Mouse (Mus musculus) hematopoietic stem cell, adult 5-6 weeks (primary cell): ENCODE data around the gene Nrsn2. TPM values are rescaled to one million over a fixed set of nuclear protein-coding genes. Genes with fewer than 3 reads are reported as not detected.

Source experiments
- ATAC-seq, 2 experiments: fragments of 125-278 bp in 1 of 2; replicated peaks in 1 of 2; 2 replicates each; pipeline ENCODE4 v1.8.0; 2016 to 2017; ENCODE audit warnings: inconsistent platforms in 2 of 2, mild to moderate bottlenecking in 2 of 2, moderate number of reproducible peaks in 2 of 2, low read depth in 1 of 2, moderate TSS enrichment in 1 of 2; ENCODE audit not compliant: low FRiP score in 2 of 2, poor library complexity in 2 of 2, severe bottlenecking in 2 of 2, insufficient read depth in 1 of 2, low TSS enrichment in 1 of 2
- total RNA-seq: library from RNA; stranded (forward); fragments of 172-1452, 232-1000 nt; gene quantifications from 2 replicates; pipeline ENCODE4 v1.2.3, GENCODE M21; 2017

The Nrsn2 gene
- total RNA-seq, 1 experiment from 2014 or later: not detected

GRCm38 (mm10) chr2:152330858-152331423, 45.5 kb downstream of the Nrsn2 start:
- ATAC-seq: no peak

GRCm38 (mm10) chr2:152327980-152328379, 48.5 kb downstream of the Nrsn2 start:
- ATAC-seq: no peak

GRCm38 (mm10) chr2:152326654-152327053, 49.8 kb downstream of the Nrsn2 start:
- ATAC-seq: no peak

- ATAC-seq: no peak
These were observed 50.3 kb downstream of the Nrsn2 start for GRCm38 (mm10) chr2:152326157-152326556.

- ATAC-seq: no peak
These were observed 51.6 kb downstream of the Nrsn2 start for GRCm38 (mm10) chr2:152324842-152325241.

- ATAC-seq: no peak
These were observed 52.5 kb downstream of the Nrsn2 start for GRCm38 (mm10) chr2:152323971-152324370.

- ATAC-seq: no peak
These were observed 54.2 kb downstream of the Nrsn2 start for GRCm38 (mm10) chr2:152322198-152322597.

GRCm38 (mm10) chr2:152321558-152321957, 54.9 kb downstream of the Nrsn2 start:
- ATAC-seq: no peak

Other genes with a start within 250 kb of the Nrsn2 start
- 4.3 and 10.6 TPM in 2 replicates for gene Tcf15, start 233.1 kb downstream of the Nrsn2 start, total RNA-seq
- 138 and 169 TPM in 2 replicates for gene Csnk2a1, start 149.8 kb downstream of the Nrsn2 start, total RNA-seq
- gene Tbc1d20, start 82.8 kb downstream of the Nrsn2 start, total RNA-seq: 26.0 and 28.6 TPM in 2 replicates
- 63.9 and 70.2 TPM in 2 replicates for gene Rbck1, start 44.0 kb downstream of the Nrsn2 start, total RNA-seq
- 1.7 and 3.0 TPM in 2 replicates for gene Trib3, start 32.6 kb downstream of the Nrsn2 start, total RNA-seq
- 1.9 and 3.9 TPM in 2 replicates for gene Sox12, start 21.4 kb upstream of the Nrsn2 start, total RNA-seq
- 5.8 and 5.9 TPM in 2 replicates for gene Zcchc3, start 38.4 kb upstream of the Nrsn2 start, total RNA-seq
- gene 6820408C15Rik, start 38.9 kb upstream of the Nrsn2 start, total RNA-seq: not detected in 2 replicates
- gene Defb23, start 88.0 kb upstream of the Nrsn2 start, total RNA-seq: not detected in 2 replicates
- gene Defb20, start 100.4 kb upstream of the Nrsn2 start, total RNA-seq: not detected in 2 replicates
- not detected in 2 replicates for gene Defb22, start 113.5 kb upstream of the Nrsn2 start, total RNA-seq
- gene Defb26, start 135.1 kb upstream of the Nrsn2 start, total RNA-seq: not detected in 2 replicates
- gene Defb28, start 141.6 kb upstream of the Nrsn2 start, total RNA-seq: not detected in 2 replicates
- gene Defb29, start 163.5 kb upstream of the Nrsn2 start, total RNA-seq: not detected in 2 replicates
- not detected in 2 replicates for gene Gm17416, start 192.7 kb upstream of the Nrsn2 start, total RNA-seq
- gene Defb21, start 196.1 kb upstream of the Nrsn2 start, total RNA-seq: not detected in 2 replicates
- not detected in 2 replicates for gene Defb19, start 203.7 kb upstream of the Nrsn2 start, total RNA-seq
- not detected in 2 replicates for gene Defb45, start 222.8 kb upstream of the Nrsn2 start, total RNA-seq
- gene Defb36, start 227.7 kb upstream of the Nrsn2 start, total RNA-seq: not detected in 2 replicates
- gene Defb25, start 246.4 kb upstream of the Nrsn2 start, total RNA-seq: not detected in 2 replicates